Mouse (Mus musculus) thymus, postnatal 10 days (tissue): ENCODE results near the gene Mdn1.
A peak's percentile ranks its signal among the peaks of the same experiment; 100 is the strongest.

Experiments
- DNase-seq, 2 experiments: peaks; one replicate each; pipeline ENCODE4 v3.0.0; 2021; ENCODE audit warnings: low spot score in 2 of 2

The Mdn1 gene

GRCm38 (mm10) chr4:32656918-32657662, at the start of gene Mdn1:
Mdn1 (plus strand) TSS chr4:32657119.
- DNase-seq = peak; percentile 90 to 95

DNA sequence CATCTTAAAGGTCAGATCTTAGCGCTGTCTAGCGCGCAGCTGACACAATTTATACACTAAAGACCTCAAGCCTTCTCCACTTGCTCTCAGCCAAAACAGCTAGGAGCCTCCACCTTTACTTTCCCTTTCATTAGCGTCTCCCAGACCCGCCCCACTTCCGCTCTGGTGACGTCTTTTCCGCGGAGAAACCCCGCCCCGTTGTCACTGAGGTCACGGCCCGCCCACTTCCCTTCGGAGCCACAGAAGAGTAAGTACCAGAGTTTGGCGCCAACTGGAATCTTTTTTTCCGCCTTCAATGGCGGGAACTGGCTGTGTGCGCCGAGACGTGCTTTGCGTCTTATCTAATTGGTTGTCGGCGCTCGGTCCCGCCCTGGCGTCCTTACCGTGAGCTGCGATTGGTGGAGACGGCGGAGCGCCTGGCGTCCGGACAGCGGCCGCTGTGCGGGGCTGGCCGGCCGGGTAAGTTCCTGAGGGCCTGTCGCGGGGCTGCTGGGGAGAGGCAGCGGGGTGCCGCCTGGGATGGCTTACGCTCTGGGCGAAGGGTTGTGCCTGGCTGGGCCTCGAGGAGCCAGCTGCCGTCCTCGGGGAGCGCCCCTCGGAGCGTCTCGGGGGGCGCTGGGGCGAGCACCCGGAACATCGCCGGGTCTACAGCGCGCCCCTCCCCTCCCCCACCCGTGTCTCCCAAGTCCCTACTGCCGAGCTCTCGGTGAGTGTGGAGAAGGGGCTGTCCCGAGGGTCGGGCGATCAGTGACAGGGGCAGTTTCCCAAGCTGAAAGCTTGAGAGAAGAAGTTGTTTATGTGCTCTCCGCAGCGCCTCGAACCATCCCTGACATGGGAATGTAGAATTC, 41.7 kb upstream of the Mdn1 start, which contains the start of gene Casp8ap2:
Gene Casp8ap2, plus strand, starts transcription at position 418 of the 848 bp plus-strand sequence.
- DNase-seq = peak; percentile 99

DNA sequence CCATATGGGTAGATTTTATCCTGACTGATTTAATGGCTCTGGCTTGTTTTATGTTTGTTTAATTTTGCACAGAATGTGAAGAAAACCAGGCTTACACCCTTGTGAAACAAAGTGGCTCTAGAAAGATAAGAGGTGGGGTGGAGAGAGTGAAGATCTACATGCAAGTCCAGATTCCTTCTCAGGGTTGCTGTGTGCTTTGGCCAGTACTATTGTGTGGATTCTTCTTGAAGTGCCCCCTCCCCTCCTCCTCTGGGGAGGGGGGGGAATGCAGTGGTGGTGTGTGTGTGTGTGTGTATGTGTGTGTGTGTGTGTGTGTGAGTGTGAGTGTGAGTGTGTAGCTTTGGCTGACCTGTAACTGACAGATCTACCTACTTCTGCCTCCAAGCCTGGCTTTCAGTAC, 35.3 kb upstream of the Mdn1 start:
- no peak for DNase-seq

DNA sequence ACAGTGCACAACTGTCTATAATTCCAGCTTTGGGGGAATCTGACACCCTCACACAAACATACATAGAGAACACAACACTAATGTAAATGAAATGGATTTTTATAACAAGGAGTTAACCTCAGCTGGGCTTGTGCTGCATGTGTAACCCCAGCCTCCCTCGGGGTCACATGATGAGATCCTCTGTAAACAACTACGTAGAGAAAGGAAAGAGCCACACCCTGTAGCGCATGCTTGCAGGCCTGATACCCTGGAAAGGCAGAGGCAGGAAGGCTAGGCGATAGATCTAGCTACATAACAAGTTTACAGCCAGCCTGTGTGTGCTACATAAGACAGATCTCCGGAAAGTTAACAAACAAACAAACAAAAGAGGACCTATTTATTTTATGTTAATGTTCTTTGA, 5.2 kb upstream of the Mdn1 start:
- no peak for DNase-seq

GRCm38 (mm10) chr4:32656146-32656904, 594 bp upstream of the Mdn1 start:
- DNase-seq = no peak

DNA sequence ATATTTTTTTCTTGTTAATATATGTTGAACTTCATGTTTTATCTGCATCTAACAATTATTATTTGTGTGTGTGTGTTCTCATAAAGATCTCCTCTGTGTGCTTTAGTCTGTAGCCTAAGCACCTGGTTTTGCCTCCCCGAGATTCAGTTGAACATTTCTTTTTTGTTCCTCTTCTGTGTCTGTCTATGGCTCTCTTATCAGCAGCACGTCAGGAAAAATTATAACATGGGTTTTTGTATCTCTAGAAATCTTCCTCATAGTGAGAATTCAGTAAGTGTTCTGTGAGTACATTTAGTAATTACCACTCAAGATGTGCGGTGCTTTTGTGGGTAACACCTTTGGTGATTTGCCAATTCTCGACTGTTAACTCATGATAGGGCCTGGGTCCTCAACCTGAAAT, 8.9 kb downstream of the Mdn1 start:
- DNase-seq = no peak

GRCm38 (mm10) chr4:32668291-32668690, 11.4 kb downstream of the Mdn1 start:
- no peak for DNase-seq

- no peak for DNase-seq
Observed at GRCm38 (mm10) chr4:32669825-32670224, 12.9 kb downstream of the Mdn1 start.

DNA sequence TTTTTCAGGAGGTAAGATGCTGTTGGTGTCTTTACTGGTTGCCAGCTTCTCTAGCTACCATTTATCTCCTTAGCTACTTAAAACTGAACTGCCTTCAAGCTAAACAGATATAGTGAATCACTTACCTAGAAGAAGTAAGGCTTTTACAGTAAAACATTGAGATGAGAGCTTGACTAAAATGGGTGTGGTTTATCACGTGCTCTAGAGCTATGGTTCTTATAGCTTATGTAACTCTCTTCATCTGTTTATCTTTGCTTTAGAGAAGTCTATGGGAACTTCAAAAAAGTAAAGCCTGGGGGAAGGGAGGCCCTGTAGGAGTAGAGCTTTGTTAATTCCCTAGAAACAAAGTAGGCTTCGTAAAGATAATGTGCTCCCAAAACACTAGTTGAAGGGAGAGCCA, 17.1 kb downstream of the Mdn1 start:
- DNase-seq = no peak

- no peak for DNase-seq
Observed at GRCm38 (mm10) chr4:32677471-32677870, 20.6 kb downstream of the Mdn1 start.

DNA sequence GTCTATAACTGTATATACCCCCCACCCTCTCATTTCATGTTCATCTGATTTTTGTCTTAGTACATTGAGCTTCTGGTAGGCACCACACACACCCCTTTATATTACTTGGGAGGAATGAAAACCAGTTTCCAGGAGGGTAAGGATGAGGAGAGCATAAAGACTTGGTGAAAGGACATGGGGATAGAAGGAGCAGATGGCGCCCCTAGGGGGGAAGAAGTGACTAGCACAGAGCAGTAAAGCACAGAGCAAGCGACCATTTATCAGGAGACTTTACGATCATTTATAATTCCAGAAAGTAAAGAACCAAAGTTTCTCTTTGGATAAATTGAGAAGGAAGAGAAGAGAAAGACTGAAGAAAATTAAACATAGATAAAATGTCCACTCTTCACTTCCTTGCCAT, 23.9 kb downstream of the Mdn1 start:
- no peak for DNase-seq

DNA sequence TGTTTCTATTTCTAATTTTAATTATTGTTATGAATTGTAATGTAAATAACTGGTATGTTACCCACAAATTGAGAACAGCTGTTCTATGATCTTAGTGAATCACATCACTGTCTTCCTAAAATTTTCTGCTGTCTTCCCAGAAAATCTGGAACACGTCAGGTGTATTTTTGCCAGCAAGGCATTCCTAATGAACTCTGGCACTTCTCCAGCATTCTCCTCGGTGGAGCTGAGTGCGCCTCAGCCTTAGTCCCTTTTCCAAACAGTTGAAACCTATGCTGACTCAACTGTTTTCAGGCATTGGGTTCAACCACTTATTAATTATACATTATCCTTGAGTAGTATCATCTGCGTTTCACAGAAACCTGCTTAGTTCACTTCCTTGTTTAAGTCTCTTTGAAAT, 25.6 kb downstream of the Mdn1 start:
- DNase-seq = no peak

DNA sequence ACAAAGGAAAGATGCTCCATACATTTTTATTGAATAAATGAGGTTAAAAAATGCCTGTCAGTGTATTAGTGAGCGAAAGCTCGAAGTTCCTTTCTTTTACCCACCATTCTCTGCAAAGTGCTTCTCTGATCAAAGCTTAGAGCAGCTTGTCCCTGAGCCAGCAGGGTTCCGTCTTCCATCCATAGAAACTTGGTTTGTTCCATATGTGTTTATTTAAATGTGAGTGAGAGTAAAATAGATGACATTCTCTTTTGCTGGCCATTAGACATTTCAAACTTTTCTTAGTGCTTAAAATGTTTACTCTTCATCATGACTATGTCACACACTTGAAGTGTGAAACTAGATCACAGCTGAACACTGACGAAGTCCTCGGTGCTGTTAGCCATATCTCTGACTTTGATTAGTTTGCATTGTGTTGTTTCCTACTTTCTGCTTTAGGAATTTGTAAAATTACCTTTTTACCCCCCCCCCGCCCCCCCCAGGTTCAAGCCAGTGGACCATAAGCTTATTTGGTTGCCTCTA, 26.2 kb downstream of the Mdn1 start:
- no peak for DNase-seq

- DNase-seq = no peak
Observed at GRCm38 (mm10) chr4:32717733-32718132, 60.8 kb downstream of the Mdn1 start.

GRCm38 (mm10) chr4:32745394-32745793, 88.5 kb downstream of the Mdn1 start:
- DNase-seq = peak in 1 of 2 experiments; percentile 17

DNA sequence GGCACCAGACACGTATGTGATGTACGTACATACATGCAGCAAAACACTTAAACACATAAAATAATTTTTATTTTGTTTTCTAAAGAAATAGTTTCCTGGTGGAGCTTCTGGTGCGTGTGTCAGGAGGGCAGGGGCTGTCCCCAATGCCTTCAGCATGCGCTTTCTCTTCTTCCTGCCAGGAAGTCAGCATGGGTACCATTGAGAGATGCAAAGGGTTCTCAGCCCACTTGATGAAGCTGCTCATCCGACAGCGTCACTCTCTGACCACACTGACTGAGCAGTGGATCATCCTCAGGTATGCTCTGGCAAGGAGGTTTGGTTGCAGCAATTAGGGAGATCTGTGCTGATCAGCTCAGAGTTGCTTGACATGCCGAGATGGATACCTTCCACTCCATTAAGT, 91.5 kb downstream of the Mdn1 start:
- DNase-seq = no peak

GRCm38 (mm10) chr4:32750711-32751110, 93.8 kb downstream of the Mdn1 start:
- no peak for DNase-seq

- DNase-seq = no peak
Observed at GRCm38 (mm10) chr4:32757430-32757829, 100.5 kb downstream of the Mdn1 start.

DNA sequence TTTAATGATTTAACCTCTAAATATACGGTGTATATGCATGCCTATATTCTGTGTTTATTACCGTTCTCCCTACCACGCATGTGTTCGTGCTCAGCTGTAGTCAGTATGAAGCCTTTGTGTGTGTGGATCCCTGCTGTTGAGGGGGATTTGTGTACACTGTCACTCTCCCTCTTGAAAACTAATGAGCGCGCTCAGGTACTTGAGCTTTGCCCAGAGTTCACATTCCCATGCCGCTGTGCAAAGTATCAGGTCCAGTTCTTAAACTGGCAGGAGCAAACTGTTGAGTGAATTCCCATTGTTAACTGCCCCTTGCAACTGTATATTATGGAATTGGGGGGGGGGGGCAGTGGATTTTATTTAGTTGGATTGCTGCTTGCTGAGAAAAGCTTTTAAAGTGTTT, 110.6 kb downstream of the Mdn1 start:
- no peak for DNase-seq

DNA sequence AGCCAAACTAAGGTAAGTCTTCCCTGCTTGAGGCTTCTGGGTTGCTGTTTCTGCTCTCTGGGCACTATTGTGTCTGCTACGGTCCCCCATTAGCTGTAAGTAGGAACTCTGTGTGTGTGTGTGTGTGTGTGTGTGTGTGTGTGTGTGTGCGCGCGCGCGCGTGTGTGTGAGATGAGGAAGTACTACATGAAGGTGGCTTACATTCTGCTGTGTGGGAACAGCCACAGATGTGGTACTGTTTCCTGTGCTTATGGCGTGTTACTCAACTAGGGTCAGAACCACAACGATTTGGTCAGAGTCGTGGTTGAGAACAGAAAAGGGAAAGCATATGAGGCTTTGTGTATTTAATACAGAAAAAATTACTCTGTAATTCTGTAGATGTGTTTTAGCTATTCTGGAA, 111.1 kb downstream of the Mdn1 start:
- peak; percentile 46 to 51 for DNase-seq

- DNase-seq = no peak
Observed at GRCm38 (mm10) chr4:32770284-32770810, 113.4 kb downstream of the Mdn1 start.

GRCm38 (mm10) chr4:32779996-32780395, 123.1 kb downstream of the Mdn1 start:
- DNase-seq = no peak
